Mouse (Mus musculus) hindbrain, embryonic 12.5 days (tissue): ENCODE results near the gene Sh3glb2. TPM values are rescaled to one million over a fixed set of nuclear protein-coding genes. Genes with fewer than 3 reads are reported as not detected.

Experiments
- ATAC-seq: fragments of 200-750 bp; cut with Nextera tagmentation; 2 replicates; pipeline ENCODE4 v1.8.0; 2017; ENCODE audit warnings: moderate TSS enrichment; ENCODE audit not compliant: low FRiP score
- H3K27ac ChIP-seq: fragments of 300-500 bp; sonication (generic); 2 replicates; pipeline ENCODE4 v1.5.1; 2016; ENCODE audit warnings: mild to moderate bottlenecking
- H3K27me3 ChIP-seq: fragments of 300-500 bp; sonication (generic); 2 replicates; pipeline ENCODE4 v1.6.1; 2016; ENCODE audit warnings: mild to moderate bottlenecking
- H3K36me3 ChIP-seq: fragments of 300-500 bp; sonication (generic); 2 replicates; pipeline ENCODE4 v1.6.1; 2016; ENCODE audit warnings: mild to moderate bottlenecking
- H3K4me1 ChIP-seq: fragments of 300-500 bp; sonication (generic); 2 replicates; pipeline ENCODE4 v1.6.1; 2016
- H3K4me2 ChIP-seq: fragments of 300-500 bp; sonication (generic); replicated peaks from 2 replicates; pipeline ENCODE4 v1.6.1; 2016; ENCODE audit warnings: mild to moderate bottlenecking
- H3K4me3 ChIP-seq: fragments of 300-500 bp; sonication (generic); 2 replicates; pipeline ENCODE4 v1.5.1; 2016; ENCODE audit warnings: mild to moderate bottlenecking
- H3K9ac ChIP-seq: fragments of 300-500 bp; sonication (generic); 2 replicates; pipeline ENCODE4 v1.6.1; 2016; ENCODE audit warnings: mild to moderate bottlenecking, moderate library complexity
- H3K9me3 ChIP-seq: fragments of 300-500 bp; sonication (generic); replicated peaks from 2 replicates; pipeline ENCODE4 v1.6.1; 2016; ENCODE audit warnings: mild to moderate bottlenecking
- WGBS: fragments of 180-500 bp; shearing (Covaris S2); methylation state at CpG from one replicate; pipeline ENCODE4 v1.1.7; 2016; 5-methylcytosine and 5-hydroxymethylcytosine counted together
- polyA plus RNA-seq: library from polyadenylated mRNA; unstranded; fragments of >200 nt; fragmentation: Nextera tagmentation; extraction: Ambion mirVana; gene quantifications from 2 replicates; pipeline ENCODE4 v1.2.1, GENCODE M21; 2016

The Sh3glb2 gene
- polyA plus RNA-seq, 1 experiment from 2014 or later: 113 TPM

DNA sequence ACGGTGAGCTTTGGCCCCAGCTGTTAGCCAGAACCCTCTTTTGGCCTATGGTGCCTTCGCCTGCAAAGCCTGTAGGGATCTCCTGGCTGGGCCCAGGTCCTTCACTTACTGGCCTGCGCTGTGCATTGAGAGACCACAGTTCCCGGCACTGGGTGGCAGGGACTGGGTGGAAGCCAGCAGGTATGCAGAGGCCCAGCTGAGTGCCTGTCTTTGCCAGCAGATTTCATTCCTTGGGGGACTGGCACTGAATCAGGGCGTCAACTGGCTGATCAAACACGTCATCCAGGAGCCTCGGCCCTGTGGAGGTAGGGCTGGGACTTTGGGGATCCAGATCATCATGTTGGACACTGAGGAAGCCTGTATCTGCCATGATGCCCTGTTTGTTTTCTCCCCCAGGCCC is 36.6 kb upstream of the Sh3glb2 start:
- WGBS: 91% methylated on average over 7 of the region's 7 CpGs
- Histone ChIP-seq H3K4me1 (peaks cover 45% of the 10 kb centered on the region), H3K27ac (no peak overlapping the region), H3K4me2 (no peak overlapping the region), H3K9me3 (no peaks in the 10 kb centered on the region), H3K4me3 (no peak overlapping the region), H3K36me3 (peaks cover 32% of the 10 kb centered on the region), H3K9ac (no peak overlapping the region), H3K27me3 (no peaks in the 10 kb centered on the region)
- ATAC-seq: no peak

DNA sequence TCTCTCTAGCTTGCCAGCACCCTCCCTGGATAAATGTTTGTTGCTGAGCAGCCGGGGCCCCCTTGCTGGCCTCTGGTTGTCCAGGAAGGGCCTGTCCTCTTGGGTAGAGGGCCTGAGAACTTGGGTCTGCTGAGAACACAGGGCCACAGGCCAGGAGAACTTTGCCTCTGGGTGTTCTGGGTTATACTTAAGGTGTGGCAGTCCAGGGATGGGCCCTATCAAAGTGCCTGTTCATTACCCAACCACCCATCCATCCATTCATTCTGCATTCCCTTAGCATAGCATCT is 34.2 kb upstream of the Sh3glb2 start:
- H3K9me3 ChIP-seq: no peaks in the 10 kb centered on the region
- no peak for ATAC-seq
- peak overlapping the region; percentile 90 for H3K27ac ChIP-seq
- WGBS: 71% methylated on average over 1 of the region's 1 CpGs
- peaks cover 26% of the 10 kb centered on the region for H3K36me3 ChIP-seq
- H3K27me3 ChIP-seq: no peaks in the 10 kb centered on the region
- H3K4me3 ChIP-seq: peak overlapping the region; percentile 64
- H3K9ac ChIP-seq: peak overlapping the region; percentile 88
- peaks cover 22% of the 10 kb centered on the region for H3K4me1 ChIP-seq
- peak overlapping the region; percentile 99 for H3K4me2 ChIP-seq

DNA sequence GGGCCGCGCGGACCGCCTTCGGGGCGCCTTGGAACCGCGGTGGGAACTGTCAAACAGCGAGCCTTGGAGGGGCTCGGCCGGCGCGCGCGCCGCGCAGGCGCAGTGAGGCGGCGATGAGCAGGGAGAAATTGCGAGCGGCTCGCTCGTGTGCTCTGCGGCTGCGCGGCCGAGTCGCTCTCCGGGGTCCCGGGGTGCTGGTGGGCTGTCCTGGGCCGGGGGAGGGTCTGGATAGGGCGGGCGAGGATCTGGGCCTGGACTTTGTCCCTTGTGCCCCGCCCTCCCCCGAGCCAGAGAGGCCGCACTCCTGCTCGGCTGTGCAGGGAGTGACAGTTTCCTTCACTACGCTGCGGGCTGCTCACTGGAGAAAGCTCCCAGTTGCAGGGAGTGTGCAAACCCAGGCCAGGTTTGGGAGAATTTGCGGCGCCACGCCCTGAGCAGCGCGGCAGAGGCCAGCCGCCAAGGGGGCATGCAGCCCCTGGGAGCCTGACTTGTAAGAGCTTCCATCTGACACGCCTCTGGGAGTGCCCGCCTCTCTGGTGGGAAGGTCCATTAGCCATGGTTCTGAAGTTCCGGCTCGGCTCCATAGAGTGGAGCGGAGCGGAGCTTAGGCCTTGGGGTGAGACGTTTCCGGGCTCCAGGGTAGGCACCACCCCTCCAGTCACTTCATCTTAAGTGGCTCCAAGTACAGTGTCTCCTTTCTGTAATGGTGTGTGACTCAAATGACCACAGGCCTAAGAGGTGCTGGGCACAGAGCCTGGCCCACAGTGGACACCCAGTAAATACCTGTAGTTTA is 33.6 kb upstream of the Sh3glb2 start:
- peak overlapping the region; percentile 99 for H3K4me2 ChIP-seq
- under 1% methylated on average over 53 of the region's 54 CpGs for WGBS
- peak overlapping the region; percentile 90 for H3K27ac ChIP-seq
- no peaks in the 10 kb centered on the region for H3K27me3 ChIP-seq
- ATAC-seq: peak; percentile 83
- no peaks in the 10 kb centered on the region for H3K9me3 ChIP-seq
- peaks cover 17% of the 10 kb centered on the region for H3K4me1 ChIP-seq
- peak overlapping the region; percentile 64 for H3K4me3 ChIP-seq
- H3K9ac ChIP-seq: peak overlapping the region; percentile 88
- peaks cover 22% of the 10 kb centered on the region for H3K36me3 ChIP-seq

DNA sequence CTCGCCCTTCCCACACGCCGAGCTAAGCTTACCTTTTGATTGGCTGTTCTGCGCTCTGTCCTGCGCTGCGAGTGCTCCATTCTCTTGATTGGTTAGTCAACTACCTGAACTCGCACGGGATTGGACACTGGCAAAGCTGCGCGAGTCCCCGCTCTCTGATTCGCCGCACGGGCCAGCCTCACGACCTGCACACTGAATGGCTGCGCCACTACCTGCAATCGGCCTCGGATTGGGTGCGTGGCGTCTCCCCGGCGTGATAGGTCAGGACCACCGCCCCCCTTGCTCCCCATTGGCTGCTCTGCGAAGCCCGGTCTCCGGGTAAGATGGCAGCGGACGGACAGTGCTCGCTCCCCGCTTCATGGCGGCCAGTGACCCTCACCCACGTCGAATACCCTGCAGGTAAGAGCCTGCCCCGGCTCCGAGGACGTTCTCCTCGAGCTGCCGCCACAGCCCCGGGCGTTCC is 33.0 kb upstream of the Sh3glb2 start, which contains the start of gene Dolpp1:
Dolpp1 (plus strand) TSS at position 141 of the 463 bp plus-strand sequence.
- H3K4me2 ChIP-seq: peak within 1 kb of the TSS; percentile 99
- WGBS: under 1% methylated on average over 40 of the region's 40 CpGs
- no peaks in the 10 kb centered on the region for H3K9me3 ChIP-seq
- H3K9ac ChIP-seq: peak within 1 kb of the TSS; percentile 88
- ATAC-seq: peak; percentile 99
- H3K4me3 ChIP-seq: peak within 1 kb of the TSS; percentile 64
- peaks cover 17% of the 10 kb centered on the region for H3K4me1 ChIP-seq
- peaks cover 16% of the 10 kb centered on the region for H3K36me3 ChIP-seq
- peak within 1 kb of the TSS; percentile 90 for H3K27ac ChIP-seq
- H3K27me3 ChIP-seq: no peaks in the 10 kb centered on the region

DNA sequence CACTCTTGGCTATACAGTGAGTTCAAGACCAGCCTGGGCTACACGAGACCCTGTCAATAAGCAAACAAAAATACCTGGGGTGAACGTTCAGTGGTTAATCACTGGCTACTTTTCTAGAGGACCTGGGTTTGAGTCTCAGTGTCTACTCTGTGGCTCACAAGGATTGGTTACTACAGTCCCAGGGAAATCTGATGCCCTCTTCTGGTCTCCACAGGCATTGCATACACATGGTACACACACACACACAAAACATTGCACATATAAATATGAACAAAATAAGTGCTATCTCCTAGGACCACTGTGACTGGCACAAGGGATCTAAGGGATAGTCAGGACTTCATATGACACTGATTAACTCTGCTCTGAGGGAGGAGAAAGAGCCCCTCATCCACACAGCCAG is 29.9 kb upstream of the Sh3glb2 start:
- Histone ChIP-seq H3K9ac (no peak overlapping the region), H3K9me3 (no peaks in the 10 kb centered on the region)
- WGBS: 92% methylated on average over 2 of the region's 2 CpGs

DNA sequence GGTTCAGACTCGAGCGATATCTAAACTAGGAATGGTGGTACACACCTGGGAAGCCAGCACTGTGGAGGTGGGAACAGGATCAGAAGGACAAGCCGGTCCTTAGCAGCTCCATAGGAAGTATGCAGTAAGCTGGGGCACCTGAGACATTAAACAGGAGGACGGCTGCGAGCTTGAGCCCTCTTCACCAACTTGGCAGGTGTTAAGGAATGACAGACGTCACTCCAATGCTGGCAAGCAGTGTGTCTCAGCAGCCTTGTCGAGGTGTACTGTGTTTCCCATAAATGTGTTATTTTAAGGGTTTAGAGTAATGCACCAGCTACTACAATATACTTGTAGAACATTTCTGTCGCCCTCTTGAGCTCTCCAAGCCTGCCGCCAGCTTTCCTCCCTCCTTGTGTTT is 27.8 kb upstream of the Sh3glb2 start:
- H3K4me1 ChIP-seq: peaks cover 5% of the 10 kb centered on the region; the same call in 1 of the 2 replicates
- H3K27ac ChIP-seq: no peak overlapping the region
- ATAC-seq: no peak
- H3K27me3 ChIP-seq: no peaks in the 10 kb centered on the region
- no peak overlapping the region for H3K4me3 ChIP-seq
- H3K36me3 ChIP-seq: peaks cover 37% of the 10 kb centered on the region
- H3K4me2 ChIP-seq: no peak overlapping the region
- WGBS: 86% methylated on average over 9 of the region's 9 CpGs
- no peaks in the 10 kb centered on the region for H3K9me3 ChIP-seq
- no peak overlapping the region for H3K9ac ChIP-seq

More for the DNA sequence above, 29.9 kb upstream of the Sh3glb2 start:
- Histone ChIP-seq H3K36me3 (peaks cover 17% of the 10 kb centered on the region), H3K4me1 (peaks cover 15% of the 10 kb centered on the region), H3K27ac (no peak overlapping the region), H3K4me2 (no peak overlapping the region), H3K27me3 (no peaks in the 10 kb centered on the region), H3K4me3 (no peak overlapping the region)
- ATAC-seq: no peak

DNA sequence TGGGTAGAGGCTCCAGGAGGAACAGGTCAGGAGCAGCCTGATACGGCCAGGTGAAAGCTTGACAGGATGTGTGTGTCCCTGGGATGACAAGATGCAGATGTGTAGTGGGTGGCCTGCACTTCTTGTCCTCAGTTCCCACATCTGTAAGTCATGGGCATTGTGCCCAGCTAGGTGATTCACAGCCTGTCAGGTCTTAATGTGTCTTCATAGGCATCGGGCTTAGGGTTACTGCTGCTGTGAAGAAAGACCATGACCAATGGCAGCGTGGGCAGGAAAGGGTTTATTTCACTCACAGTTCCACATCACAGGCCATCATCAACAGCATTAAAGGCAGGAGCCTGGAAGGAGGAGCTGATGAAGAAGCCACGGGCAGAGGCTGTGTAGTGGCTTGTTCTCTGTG is 26.5 kb upstream of the Sh3glb2 start:
- no peak for ATAC-seq
- Histone ChIP-seq H3K4me3 (no peak overlapping the region), H3K27ac (no peak overlapping the region), H3K36me3 (peaks cover 51% of the 10 kb centered on the region), H3K27me3 (no peaks in the 10 kb centered on the region), H3K4me2 (no peak overlapping the region), H3K4me1 (no peaks in the 10 kb centered on the region), H3K9ac (no peak overlapping the region), H3K9me3 (no peaks in the 10 kb centered on the region)
- WGBS: 86% methylated on average over 4 of the region's 4 CpGs

DNA sequence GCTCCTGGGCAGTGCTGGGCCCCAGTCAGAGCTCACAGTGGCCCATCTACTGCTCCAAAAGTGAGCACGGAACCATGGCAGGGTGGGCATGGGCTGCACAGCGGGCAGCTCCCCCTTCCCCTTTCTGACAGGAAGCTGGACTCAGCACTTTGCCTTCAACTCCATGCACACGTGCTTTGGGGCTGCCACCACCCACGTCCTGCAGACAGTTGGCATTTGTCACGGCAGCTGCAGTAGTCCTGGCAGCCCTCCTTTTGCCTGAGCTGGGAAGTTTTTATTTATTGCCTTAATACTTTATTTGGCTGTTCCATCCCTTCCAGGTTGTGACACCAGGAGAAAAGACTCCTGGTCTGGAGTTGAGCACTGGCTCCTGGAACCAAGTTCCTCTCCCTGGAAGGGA is 25.7 kb upstream of the Sh3glb2 start:
- no peak overlapping the region for H3K4me2 ChIP-seq
- no peaks in the 10 kb centered on the region for H3K27me3 ChIP-seq
- H3K9ac ChIP-seq: no peak overlapping the region
- no peaks in the 10 kb centered on the region for H3K4me1 ChIP-seq
- H3K9me3 ChIP-seq: no peaks in the 10 kb centered on the region
- H3K27ac ChIP-seq: no peak overlapping the region
- ATAC-seq: no peak
- peaks cover 58% of the 10 kb centered on the region for H3K36me3 ChIP-seq
- no peak overlapping the region for H3K4me3 ChIP-seq
- 86% methylated on average over 5 of the region's 5 CpGs for WGBS

DNA sequence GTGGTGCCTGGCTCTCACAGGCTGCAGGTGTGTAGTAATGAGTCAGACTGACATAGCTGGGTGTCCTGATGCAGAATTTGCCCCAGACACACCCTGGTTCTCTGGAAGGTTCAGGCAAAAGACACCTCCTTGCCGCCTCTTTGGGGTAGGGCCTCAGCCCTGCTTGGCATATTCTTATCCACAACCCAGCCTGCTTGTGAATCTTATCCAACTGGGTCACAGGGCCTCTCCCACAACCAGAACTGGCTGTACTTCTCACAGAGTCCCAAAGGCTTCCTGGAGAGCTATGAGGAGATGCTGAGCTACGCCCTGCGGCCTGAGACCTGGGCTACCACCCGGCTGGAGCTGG is 22.2 kb upstream of the Sh3glb2 start:
- H3K36me3 ChIP-seq: peaks cover 93% of the 10 kb centered on the region
- H3K27ac ChIP-seq: no peak overlapping the region
- no peak overlapping the region for H3K9ac ChIP-seq
- H3K4me3 ChIP-seq: no peak overlapping the region
- no peaks in the 10 kb centered on the region for H3K9me3 ChIP-seq
- no peaks in the 10 kb centered on the region for H3K27me3 ChIP-seq
- no peaks in the 10 kb centered on the region for H3K4me1 ChIP-seq
- no peak overlapping the region for H3K4me2 ChIP-seq
- WGBS: 92% methylated on average over 4 of the region's 4 CpGs
- no peak for ATAC-seq

DNA sequence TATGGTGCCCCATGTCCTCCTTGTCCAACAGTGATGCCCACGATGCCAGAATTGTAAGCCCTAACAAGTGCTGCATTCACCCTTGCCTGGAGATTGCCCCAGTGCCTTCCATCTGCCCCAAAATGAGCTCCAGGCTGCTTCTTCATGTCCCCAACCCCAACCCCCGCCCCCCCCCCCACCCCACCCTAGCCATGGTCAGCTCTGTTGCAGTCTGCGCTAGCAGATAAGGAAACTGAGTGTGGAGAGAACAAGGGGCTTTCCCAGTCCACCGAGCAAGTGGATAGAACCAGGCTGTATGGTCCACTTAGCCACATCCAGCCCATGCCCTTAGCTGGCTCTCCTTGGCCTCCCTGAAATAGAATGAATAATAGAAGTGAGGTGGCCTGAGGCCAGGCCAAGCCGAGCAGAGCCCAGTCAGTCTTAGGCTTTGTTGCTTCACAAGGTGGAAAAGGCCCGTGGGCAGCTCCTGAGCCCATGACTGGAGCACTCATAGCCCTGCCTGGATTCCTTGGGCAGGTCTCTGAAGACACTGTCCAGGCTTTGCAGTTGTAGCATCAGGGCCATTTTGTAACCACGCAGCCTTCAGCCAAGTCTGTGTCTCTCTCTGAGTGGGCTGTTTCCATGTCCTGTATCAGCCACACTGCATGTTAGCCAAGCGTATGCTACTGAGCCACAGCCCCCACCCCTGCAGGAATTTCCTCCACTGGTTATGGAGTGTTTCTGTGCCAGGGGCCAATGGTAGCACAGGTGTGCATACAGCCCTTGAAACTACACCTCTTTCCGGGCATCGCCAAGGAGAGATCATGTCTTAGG is 21.6 kb upstream of the Sh3glb2 start:
- H3K4me3 ChIP-seq: no peak overlapping the region
- H3K36me3 ChIP-seq: peaks cover 99% of the 10 kb centered on the region
- H3K9me3 ChIP-seq: no peaks in the 10 kb centered on the region
- H3K4me2 ChIP-seq: no peak overlapping the region
- no peak overlapping the region for H3K9ac ChIP-seq
- ATAC-seq: no peak
- no peak overlapping the region for H3K27ac ChIP-seq
- WGBS: 91% methylated on average over 10 of the region's 10 CpGs
- H3K27me3 ChIP-seq: no peaks in the 10 kb centered on the region
- H3K4me1 ChIP-seq: no peaks in the 10 kb centered on the region

DNA sequence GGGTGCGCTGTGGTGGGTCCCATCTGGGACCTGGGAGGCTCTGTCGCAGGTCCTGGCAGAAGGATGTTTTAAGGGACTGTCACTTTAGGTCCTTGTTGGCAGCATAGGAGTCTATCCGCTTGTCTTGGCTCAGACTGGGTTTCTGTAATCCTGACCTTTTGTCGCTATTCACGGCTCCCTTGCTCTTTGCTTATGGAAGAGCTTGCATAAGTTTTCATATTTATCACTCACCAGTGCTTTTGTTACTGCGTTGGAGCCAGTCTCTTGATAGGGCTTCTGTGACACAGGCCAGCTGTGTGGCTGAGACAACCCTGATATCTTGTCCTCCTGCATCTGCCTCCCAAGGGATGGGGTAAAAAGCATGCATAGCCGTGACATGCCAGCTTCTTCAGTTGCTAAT is 20.2 kb upstream of the Sh3glb2 start:
- Histone ChIP-seq H3K4me1 (no peaks in the 10 kb centered on the region), H3K27ac (no peak overlapping the region), H3K9ac (no peak overlapping the region), H3K36me3 (peaks cover 93% of the 10 kb centered on the region), H3K9me3 (no peaks in the 10 kb centered on the region), H3K27me3 (no peaks in the 10 kb centered on the region), H3K4me3 (no peak overlapping the region), H3K4me2 (no peak overlapping the region)
- 95% methylated on average over 7 of the region's 7 CpGs for WGBS
- ATAC-seq: no peak

DNA sequence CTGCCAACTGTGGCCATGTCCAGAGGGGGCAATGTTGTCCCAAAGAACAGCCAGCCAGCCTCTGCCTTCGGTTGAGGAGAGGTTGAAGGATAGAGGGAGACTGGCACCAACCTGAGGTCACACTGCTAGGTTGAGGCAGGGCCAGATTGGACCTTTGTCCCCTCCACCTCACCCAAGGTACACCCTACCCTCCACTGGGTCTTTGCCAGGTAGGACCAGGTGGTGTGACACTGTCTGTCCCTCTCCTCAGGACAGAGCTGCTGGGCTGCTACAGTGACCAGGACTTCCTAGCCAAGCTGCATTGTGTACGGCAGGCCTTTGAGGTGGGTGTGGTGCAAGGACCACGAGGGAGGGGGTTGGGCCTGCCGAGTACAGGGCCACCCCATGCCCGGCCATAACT is 18.6 kb upstream of the Sh3glb2 start:
- H3K9me3 ChIP-seq: no peaks in the 10 kb centered on the region
- no peak overlapping the region for H3K4me3 ChIP-seq
- H3K27me3 ChIP-seq: no peaks in the 10 kb centered on the region
- H3K27ac ChIP-seq: no peak overlapping the region
- peaks cover 92% of the 10 kb centered on the region for H3K36me3 ChIP-seq
- WGBS: 88% methylated on average over 5 of the region's 5 CpGs
- H3K9ac ChIP-seq: no peak overlapping the region
- no peak for ATAC-seq
- no peaks in the 10 kb centered on the region for H3K4me1 ChIP-seq
- H3K4me2 ChIP-seq: no peak overlapping the region
